Mouse (Mus musculus): ENCODE measurements at regions not wholly inside any gene's neighbourhood (a gene's known extent, or its start where the extent isn't known, plus 50 kb on each side); places are given as distances from the start of the nearest gene placed in this dataset.

DNA sequence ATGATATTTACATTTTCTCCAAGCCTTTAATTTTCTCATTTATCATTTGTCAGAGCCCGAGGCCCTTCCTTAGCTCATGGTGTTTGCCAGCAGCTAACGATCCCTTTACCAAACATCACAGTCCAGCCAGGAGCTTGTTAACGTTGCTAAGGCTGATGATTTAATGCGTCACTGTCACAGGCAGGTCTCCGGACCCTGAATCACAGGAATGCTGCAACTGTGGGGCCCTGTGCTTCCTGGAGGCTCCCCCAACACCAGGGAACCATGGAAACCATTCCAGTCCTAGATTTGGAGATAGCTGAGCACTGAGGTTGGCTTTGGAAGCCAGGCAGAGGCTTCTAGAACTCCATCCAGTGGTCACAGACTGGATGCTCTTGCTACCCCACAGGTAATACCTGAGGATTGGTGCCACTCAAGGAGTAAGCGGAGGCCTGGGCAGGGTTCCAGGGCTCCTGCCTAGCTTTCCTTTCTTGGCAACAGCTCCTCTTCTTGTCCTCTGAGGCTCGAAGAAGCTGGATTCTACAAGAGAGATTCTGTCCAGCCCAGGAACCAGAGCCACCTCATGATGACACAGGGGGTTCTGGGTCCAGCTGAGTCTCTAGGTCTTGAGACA lies 94.0 kb upstream of the Sulf2 start:
- H3K27me3 ChIP-seq (ENCODE audit: low read depth, poor library complexity, severe bottlenecking): peaks cover 10% of the 10 kb centered on the region; the same call in 1 of the 2 replicates
- H3K9me3 ChIP-seq (replicated peaks): no peaks in the 10 kb centered on the region
- H3K4me3 ChIP-seq: no peak overlapping the region
- H3K36me3 ChIP-seq: no peaks in the 10 kb centered on the region
- DNase-seq (ENCODE audit: low spot score): no peak
- peaks cover 26% of the 10 kb centered on the region for H3K4me1 ChIP-seq
- 70% methylated on average over 7 of the region's 7 CpGs for WGBS
- peak overlapping the region; percentile 42; the same call in 1 of the 2 replicates for H3K27ac ChIP-seq (replicated peaks)

DNA sequence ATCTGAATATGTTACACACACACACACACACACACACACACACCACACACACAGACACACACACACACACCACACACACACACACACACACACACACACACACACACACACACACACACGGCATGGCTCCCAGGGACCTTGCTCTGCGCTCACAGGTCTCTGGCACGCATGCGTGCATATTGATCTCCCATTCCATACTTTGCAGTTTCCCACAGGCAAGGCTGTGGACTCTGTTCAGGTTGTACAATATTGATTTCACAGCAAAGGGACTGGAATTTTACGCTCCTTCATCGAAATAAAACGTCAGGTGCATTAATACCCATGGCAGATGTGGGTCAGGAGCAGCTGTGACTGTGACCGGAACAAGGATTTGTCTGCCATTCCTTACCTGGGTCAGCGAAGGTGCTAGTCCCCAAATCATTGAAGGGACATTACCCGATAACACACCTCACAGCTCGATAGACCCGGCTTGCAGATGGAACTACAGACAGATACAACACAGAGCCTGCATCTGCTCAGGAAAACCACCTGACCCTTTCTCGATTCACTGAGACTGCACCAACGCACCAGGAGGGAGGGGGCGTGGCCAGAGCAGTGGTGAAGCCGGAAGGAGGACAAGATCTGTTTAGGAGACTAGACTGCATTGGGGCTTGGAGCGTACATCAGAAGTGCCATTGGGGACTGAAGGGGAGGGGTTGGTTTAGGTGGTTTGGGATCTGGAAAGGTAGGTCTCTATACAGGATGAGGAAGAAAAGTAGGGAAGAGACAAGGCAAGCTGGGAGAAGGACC lies 91.1 kb upstream of the Sulf2 start:
- Histone ChIP-seq H3K27me3 (ENCODE audit: low read depth, poor library complexity, severe bottlenecking) (peaks cover 10% of the 10 kb centered on the region; the same call in 1 of the 2 replicates), H3K27ac (replicated peaks) (no peak overlapping the region), H3K4me3 (no peak overlapping the region), H3K4me1 (peaks cover 32% of the 10 kb centered on the region), H3K9me3 (replicated peaks) (no peaks in the 10 kb centered on the region), H3K36me3 (no peaks in the 10 kb centered on the region)
- no peak for DNase-seq (ENCODE audit: low spot score)
- 82% methylated on average over 17 of the region's 17 CpGs for WGBS

DNA sequence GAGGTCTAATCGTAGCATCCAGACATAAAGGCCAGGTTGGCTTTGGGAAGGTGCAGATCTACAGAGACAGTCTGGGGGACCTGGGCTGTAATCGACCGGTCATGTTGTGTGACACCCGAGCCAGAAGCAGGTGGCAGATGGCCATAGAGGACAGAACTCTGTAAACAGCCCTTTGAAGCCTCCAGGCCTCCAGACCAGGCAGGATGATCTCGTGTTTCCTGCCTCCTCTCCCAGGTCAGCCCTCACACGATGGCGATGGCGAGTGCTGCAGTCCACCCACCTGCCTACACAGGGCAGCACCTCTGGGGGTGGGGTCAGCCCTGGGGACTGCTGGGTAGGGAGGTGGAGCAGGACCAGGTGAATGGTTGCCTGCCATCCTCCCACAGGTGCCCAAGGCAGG lies 89.8 kb upstream of the Sulf2 start:
- WGBS: 68% methylated on average over 8 of the region's 8 CpGs
- no peak for DNase-seq (ENCODE audit: low spot score)
- no peaks in the 10 kb centered on the region for H3K36me3 ChIP-seq
- H3K27ac ChIP-seq (replicated peaks): 0 out of 2 replicates have a peak overlapping the region, but pooled peaks have one; percentile 24
- H3K27me3 ChIP-seq (ENCODE audit: low read depth, poor library complexity, severe bottlenecking): peaks cover 10% of the 10 kb centered on the region; the same call in 1 of the 2 replicates
- peaks cover 6% of the 10 kb centered on the region for H3K9me3 ChIP-seq (replicated peaks)
- H3K4me1 ChIP-seq: peaks cover 32% of the 10 kb centered on the region
- no peak overlapping the region for H3K4me3 ChIP-seq

DNA sequence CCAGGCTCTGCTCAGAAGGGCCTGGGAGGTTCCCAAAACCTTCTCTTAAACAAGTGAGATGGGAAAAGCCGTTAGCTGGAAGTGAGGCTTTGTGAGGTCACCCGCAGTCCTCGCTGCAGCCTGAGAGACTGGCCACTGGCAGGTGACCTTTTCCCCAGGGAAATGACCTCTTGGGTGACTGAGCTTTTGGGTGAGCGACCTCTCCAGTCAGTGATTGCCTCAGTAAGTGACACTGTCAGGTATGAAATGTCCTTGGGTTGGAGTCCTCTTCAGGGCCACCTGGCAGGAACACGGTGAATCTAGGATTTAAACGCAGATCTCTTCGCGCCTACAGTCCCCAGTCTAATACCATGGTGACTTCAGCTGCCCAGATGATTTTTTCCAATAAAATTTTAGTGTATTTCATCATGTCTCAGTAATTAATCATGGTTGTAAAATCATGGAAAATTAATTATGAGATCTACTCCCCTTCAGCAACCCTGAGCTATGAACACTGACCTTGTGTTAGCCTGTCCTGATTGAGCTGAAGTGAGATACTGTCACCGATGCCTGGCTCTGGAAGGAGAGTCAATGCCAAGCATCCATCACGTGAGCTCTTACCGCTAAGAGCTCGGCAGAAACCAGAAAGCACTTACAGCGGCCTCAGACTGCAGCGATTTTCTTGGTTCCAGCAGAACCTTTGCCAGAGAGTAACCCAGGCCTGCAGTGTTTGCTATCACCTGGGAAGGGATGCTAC lies 87.5 kb upstream of the Sulf2 start:
- H3K4me1 ChIP-seq: peaks cover 29% of the 10 kb centered on the region

DNA sequence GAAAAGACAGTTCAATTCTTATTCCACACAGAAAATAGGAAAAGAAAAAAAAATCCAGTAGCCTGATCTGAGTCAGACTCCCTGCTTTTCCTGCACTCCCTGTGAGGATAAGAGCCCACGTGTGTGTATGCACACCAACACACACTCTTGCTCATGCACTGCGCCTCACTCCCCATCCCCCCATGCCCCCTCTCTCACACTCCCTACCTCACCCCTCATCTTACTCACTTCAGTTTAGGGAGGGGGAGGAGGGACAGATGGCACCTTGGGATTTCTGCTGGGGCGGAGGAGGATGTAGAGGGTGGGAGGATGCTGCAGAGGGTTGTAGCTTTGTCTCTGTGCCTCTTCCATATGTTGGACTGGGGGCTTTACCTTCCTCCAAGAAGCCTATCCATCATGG lies 85.8 kb upstream of the Sulf2 start:
- no peak overlapping the region for H3K4me3 ChIP-seq
- 95% methylated on average over 3 of the region's 3 CpGs for WGBS
- no peak for DNase-seq (ENCODE audit: low spot score)
- no peaks in the 10 kb centered on the region for H3K36me3 ChIP-seq
- H3K27me3 ChIP-seq (ENCODE audit: low read depth, poor library complexity, severe bottlenecking): peaks cover 5% of the 10 kb centered on the region; the same call in 1 of the 2 replicates
- H3K4me1 ChIP-seq: peaks cover 36% of the 10 kb centered on the region
- H3K9me3 ChIP-seq (replicated peaks): peaks cover 10% of the 10 kb centered on the region
- H3K27ac ChIP-seq (replicated peaks): no peak overlapping the region

More for the DNA sequence above, 87.5 kb upstream of the Sulf2 start:
- 81% methylated on average over 14 of the region's 14 CpGs for WGBS
- DNase-seq (ENCODE audit: low spot score): no peak
- H3K9me3 ChIP-seq (replicated peaks): peaks cover 10% of the 10 kb centered on the region
- 0 out of 2 replicates have a peak overlapping the region, but pooled peaks have one; percentile 13 for H3K27ac ChIP-seq (replicated peaks)
- H3K27me3 ChIP-seq (ENCODE audit: low read depth, poor library complexity, severe bottlenecking): peaks cover 10% of the 10 kb centered on the region; the same call in 1 of the 2 replicates
- H3K4me3 ChIP-seq: no peak overlapping the region
- H3K36me3 ChIP-seq: no peaks in the 10 kb centered on the region

DNA sequence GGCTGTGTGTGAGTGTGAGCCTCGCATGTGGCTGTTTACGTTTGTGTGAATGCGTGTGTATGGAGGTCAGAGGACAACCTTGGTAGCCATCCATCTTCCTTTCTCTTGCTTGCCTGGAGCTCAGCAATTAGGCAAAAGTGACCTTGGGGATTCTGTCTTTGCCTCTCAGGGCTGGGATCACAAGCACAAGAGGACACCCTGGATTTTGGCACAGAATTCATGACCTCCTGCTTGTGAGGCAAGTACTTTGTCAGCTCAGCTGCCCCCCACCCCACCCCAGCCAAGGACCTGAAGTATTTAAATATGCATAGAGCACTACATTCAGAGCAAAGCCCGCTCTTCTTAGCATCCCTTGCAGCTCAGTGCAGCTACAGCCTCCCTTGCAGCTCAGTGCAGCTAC lies 84.6 kb upstream of the Sulf2 start:
- Histone ChIP-seq H3K27ac (replicated peaks) (no peak overlapping the region), H3K4me1 (peaks cover 31% of the 10 kb centered on the region), H3K9me3 (replicated peaks) (peaks cover 10% of the 10 kb centered on the region), H3K36me3 (no peaks in the 10 kb centered on the region), H3K27me3 (ENCODE audit: low read depth, poor library complexity, severe bottlenecking) (peaks cover 5% of the 10 kb centered on the region; the same call in 1 of the 2 replicates), H3K4me3 (no peak overlapping the region)
- no peak for DNase-seq (ENCODE audit: low spot score)
- WGBS: 90% methylated on average over 4 of the region's 4 CpGs

DNA sequence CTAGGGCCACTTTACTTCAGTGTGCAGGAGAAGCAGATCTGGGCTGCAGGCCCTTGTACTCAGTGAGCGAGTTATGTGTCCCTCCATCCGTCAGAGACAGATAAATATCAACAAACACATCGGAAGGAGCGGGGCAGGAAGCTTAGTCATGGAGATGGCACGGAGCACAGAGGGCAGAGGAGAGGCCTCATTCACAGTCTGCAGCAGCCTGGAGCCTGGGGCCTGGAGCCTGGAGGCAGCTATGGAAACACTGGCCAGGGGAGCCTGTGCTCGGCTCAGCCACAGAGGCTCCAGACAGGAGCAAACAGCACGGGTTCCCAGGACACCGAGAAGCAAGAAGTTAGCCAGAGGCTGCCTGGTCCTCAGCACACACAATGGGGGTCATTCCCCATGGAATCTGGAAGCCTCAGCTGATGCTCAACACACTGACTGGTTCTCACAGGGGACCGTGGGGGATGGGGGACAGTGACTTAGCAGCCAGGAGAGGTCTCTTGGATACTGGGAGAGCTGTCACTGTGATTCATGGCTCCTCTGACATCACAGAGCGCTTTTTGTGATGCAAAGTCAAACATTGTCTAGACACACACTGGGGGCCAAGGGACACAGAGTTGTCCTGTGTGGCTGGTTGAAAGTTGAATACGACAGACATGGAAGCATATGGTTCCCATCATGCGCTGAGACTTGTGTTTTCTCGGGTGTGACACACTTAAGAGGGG lies 82.2 kb upstream of the Sulf2 start:
- Histone ChIP-seq H3K27ac (replicated peaks) (peak overlapping the region; percentile 80), H3K9me3 (replicated peaks) (peaks cover 10% of the 10 kb centered on the region), H3K4me3 (no peak overlapping the region), H3K27me3 (ENCODE audit: low read depth, poor library complexity, severe bottlenecking) (no peaks in the 10 kb centered on the region; the same call in 1 of the 2 replicates), H3K36me3 (no peaks in the 10 kb centered on the region), H3K4me1 (peaks cover 24% of the 10 kb centered on the region)
- DNase-seq (ENCODE audit: low spot score): peak; percentile 42
- 60% methylated on average over 13 of the region's 13 CpGs for WGBS

DNA sequence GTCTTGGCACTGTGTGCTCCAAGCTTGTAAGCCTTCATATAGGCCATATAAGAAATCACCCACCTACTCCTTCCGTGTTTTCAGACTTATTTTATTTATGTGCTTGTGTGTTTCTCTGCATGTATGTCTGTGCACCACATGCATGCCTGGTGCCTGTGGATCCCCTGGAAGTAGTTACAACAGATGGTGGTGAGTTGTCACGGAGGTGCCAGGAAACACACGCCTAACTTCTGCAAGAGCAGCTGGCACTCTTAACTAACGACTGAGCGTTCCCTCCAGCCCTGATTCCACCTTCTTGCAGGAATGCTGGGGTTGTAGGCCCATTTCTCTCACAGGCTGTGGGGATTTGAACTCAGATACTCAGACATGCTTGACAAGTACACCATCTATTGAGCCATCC lies 80.6 kb upstream of the Sulf2 start:
- no peak overlapping the region for H3K4me3 ChIP-seq
- peaks cover 27% of the 10 kb centered on the region for H3K4me1 ChIP-seq
- H3K27ac ChIP-seq (replicated peaks): 0 out of 2 replicates have a peak overlapping the region, but pooled peaks have one; percentile 30
- H3K9me3 ChIP-seq (replicated peaks): peaks cover 10% of the 10 kb centered on the region
- H3K27me3 ChIP-seq (ENCODE audit: low read depth, poor library complexity, severe bottlenecking): no peaks in the 10 kb centered on the region; the same call in 1 of the 2 replicates
- WGBS: 91% methylated on average over 5 of the region's 5 CpGs
- no peak for DNase-seq (ENCODE audit: low spot score)
- H3K36me3 ChIP-seq: no peaks in the 10 kb centered on the region

DNA sequence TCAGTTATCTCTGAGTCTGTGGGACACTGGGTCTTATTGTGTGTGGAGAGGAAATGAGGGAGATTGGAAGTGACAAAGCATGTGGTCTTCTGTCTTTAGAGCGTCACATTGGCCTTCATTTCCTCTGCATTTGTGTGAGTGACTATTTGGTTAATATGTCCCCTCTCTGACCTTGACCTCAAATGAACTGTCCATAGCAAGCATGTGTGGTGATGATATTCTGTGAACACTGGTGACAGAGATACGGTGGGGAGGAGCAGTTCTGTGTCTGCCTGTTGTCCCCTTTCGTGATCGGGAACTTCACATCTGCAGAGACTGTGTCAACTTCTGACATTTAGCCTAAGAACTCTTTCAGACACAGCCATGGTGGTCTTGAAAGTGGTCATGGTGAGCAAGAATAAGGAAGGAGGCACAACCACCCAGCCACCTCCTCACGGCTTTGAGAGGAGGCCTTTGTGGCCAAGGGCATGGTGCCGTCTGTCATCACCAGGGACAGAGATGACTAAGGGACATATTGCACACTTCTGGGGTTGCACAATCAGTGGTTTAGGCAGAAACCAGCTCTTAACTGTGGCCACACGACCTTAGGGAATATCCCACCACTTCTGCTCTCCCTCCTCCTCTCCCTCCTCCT lies 79.2 kb upstream of the Sulf2 start:
- Histone ChIP-seq H3K4me3 (no peak overlapping the region), H3K9me3 (replicated peaks) (no peaks in the 10 kb centered on the region), H3K36me3 (no peaks in the 10 kb centered on the region), H3K27ac (replicated peaks) (0 out of 2 replicates have a peak overlapping the region, but pooled peaks have one; percentile 9), H3K27me3 (ENCODE audit: low read depth, poor library complexity, severe bottlenecking) (no peaks in the 10 kb centered on the region; the same call in none of the 2 replicates), H3K4me1 (peaks cover 31% of the 10 kb centered on the region)
- 87% methylated on average over 7 of the region's 7 CpGs for WGBS
- no peak for DNase-seq (ENCODE audit: low spot score)

DNA sequence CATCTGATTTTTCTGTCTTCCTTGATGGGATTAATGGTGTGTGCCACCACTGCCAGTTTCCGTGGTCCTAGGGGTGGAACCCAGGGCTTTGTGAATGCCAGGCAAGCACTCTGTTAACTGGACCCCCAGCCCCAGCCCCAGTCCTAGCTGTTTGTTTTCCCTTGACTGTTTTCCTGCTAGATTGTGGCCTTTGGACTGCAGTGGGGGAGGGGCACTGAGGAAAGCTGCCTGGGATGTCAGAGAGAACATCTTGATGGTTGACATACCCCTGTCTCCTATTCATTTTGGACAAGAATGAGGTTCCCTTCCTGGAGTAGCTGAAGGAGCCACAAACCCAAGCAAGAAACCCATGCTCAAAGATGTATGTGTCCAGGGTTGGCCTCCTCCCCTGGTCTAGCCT lies 77.8 kb upstream of the Sulf2 start:
- 78% methylated on average over 1 of the region's 1 CpGs for WGBS
- Histone ChIP-seq H3K27ac (replicated peaks) (0 out of 2 replicates have a peak overlapping the region, but pooled peaks have one; percentile 57), H3K4me3 (no peak overlapping the region), H3K36me3 (no peaks in the 10 kb centered on the region), H3K4me1 (peaks cover 27% of the 10 kb centered on the region), H3K9me3 (replicated peaks) (no peaks in the 10 kb centered on the region), H3K27me3 (ENCODE audit: low read depth, poor library complexity, severe bottlenecking) (no peaks in the 10 kb centered on the region; the same call in none of the 2 replicates)
- no peak for DNase-seq (ENCODE audit: low spot score)

DNA sequence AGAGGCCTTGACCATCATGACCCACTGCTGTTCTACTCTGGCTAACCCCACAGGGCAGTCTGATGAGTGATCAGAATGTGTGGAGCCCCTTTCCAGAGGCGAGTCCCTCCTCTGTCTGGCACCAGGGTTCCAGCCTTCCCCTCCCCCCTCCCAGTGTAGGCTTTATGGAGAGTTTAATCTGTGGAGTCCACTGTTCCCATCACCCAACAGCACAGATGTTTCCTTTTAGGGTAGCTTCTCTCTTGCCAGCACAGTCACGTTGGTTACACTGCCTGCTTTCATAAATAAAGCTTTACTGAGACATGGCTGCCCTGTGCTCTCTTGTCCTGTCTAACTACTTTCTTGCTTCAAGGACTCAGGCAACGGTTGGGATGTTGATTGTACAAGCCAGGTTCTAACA lies 76.9 kb upstream of the Sulf2 start:
- 72% methylated on average over 3 of the region's 3 CpGs for WGBS
- Histone ChIP-seq H3K4me1 (peaks cover 24% of the 10 kb centered on the region), H3K9me3 (replicated peaks) (no peaks in the 10 kb centered on the region), H3K27ac (replicated peaks) (no peak overlapping the region), H3K36me3 (no peaks in the 10 kb centered on the region), H3K4me3 (no peak overlapping the region), H3K27me3 (ENCODE audit: low read depth, poor library complexity, severe bottlenecking) (no peaks in the 10 kb centered on the region; the same call in none of the 2 replicates)
- DNase-seq (ENCODE audit: low spot score): no peak

Measured in midbrain, embryonic 10.5 days (tissue).